Mouse (Mus musculus) regulatory T cell (primary cell): ENCODE data around the gene Abcb5.

Experiments used
- in situ Hi-C: fragments of 300-600 bp; cut with MboI, MseI; formaldehyde crosslinking; loops from one replicate; pipeline ENCODE4 v1.15.1; 2025; ENCODE audit warnings: high pct_unique_total_duplicates

Gene Abcb5

DNA sequence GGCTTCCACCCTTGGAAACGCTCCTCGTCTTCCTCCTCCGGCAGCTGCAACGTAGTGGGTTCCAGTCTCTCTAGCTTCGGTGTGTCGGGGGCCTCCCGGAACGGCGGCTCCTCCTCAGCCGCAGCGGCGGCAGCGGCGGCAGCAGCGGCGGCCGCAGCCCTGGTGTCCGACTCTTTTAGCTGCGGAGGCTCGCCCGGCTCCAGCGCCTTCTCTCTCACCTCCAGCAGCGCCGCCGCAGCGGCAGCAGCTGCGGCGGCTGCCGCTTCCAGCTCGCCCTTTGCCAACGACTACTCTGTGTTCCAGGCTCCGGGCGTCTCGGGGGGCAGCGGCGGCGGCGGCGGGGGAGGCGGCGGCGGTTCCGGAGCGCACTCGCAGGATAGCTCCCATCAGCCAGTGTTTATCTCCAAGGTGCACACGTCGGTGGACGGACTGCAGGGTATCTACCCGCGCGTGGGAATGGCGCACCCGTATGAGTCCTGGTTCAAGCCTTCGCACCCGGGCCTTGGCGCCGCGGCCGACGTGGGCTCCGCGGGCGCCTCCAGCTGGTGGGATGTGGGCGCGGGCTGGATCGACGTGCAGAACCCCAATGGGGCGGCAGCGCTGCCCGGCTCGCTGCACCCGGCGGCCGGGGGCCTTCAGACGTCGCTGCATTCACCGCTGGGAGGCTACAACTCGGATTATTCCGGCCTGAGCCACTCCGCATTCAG, 117.6 kb downstream of the Abcb5 start:
- in situ Hi-C loops: no loop called here

DNA sequence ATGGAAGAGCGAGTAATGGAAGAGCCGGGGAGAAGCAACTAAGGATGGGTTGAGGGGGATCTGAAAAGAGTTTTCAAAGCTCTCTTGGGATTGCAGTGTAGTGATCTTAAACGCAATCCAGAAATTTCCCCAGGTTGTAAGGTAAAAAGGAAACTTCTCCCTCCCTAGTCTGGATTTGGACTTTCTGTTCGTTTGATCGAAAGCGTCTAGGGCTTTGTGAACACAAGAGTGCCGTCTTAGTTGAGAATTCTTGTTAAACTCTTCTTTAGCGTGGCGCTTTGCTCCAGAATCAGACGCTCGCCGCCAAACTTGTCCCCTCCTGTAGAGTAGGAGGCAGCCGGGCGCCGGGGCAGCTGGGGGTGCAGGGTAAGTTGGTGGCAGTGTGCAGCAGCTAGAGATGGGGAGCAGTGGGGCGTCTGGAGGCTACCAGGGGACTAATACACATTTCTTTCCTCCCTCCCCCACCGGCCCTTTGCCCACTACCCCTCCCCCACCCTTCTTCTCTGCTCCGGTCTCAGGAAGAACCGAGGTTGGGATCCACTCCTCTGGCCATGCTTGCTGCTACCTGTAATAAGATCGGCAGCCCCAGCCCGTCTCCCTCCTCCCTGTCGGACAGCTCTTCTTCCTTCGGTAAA, 118.2 kb downstream of the Abcb5 start:
- in situ Hi-C loops: no loop called here

DNA sequence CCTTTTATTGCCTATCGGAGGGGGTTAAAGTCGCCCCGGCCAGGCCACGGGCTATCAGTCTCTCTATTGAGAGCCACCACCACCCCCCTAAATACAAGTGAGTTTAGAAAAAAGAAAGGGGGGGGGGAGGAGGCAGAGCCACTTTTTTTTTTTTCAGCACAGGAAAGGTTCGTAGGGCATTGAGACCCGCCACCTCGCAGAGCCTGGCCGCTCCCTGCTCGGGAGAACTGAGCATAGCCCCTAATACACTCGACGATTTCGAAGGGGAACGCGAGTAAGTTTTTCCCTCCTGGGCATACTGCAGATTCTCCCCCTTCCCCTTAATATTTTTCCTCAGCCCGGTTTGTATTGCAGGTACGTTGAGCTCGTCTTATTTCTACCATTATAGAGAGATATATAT, 118.8 kb downstream of the Abcb5 start:
- in situ Hi-C loops: no loop called here

DNA sequence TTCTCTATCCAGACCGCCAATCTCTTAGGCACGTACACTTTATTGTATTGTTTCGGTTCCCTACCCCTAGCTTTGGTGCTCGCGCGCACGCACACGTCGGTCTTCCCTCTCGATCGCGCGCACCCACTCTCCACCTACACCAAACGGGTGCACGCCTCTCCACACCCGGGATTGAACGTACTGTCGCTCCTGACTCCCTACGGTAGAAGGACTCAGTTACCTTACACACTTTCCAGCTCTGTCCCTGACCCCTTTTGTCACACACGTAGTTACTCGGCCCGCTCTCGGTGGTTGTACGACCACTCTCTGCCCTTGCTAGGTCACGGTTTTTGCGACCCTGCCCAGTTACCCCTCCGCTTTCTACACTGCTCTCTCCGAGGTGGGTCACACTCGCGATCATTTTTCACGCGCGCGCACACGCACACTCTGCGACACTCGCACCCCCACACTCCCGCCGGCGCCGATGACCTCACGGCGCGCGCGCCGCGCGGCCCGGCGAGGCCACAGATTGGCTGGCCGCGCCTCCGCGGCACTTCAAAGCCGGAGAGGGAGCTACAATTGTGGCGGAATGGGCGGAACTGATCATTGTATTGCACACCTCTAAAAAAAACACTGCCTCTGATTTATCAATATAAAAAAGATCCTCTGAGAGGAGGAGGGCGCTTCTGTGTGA, 119.4 kb downstream of the Abcb5 start:
- in situ Hi-C loops: no loop called here

DNA sequence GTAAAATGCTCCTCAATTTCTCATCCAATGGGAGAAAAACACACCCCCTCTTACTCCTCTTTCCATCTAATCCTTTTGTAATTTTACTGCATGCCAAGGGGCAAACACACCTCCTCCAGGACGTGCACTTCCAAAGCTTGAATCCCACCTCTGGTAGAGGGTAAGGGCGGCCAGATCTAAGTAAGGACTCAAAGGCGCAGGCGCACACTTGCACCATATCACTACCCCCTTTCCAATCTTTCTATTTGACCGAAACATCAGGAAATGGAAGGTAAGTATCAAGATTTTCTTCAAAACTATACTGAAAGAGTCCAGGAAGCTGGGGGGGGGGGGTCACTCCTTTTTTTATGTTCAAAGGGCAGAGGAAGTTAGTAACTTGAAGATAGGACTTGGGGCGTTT, 120.0 kb downstream of the Abcb5 start, which contains the start of gene Sp8:
TSS of gene Sp8 (plus strand) at position 109 of the 400 bp plus-strand sequence.
- in situ Hi-C loops: no loop called here

DNA sequence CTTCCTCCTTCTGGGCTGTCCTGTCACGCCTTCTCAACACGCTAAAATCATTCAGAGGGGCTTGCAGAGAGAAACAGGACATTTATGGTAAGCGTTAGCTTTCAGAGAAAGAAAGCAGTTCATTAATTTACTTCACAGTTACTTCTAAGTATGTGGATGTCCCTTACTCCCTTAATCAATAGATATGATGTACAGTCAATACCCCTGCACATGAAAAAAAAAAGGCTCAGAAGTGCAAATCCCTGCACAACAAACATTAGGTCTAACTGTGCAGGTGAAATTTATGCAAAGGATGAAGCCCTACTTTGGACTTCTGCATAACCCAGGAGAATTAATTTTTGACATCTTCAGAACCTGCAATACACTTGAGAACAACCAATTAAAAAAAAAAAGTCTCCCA, 120.9 kb downstream of the Abcb5 start:
- in situ Hi-C loops: no loop called here

DNA sequence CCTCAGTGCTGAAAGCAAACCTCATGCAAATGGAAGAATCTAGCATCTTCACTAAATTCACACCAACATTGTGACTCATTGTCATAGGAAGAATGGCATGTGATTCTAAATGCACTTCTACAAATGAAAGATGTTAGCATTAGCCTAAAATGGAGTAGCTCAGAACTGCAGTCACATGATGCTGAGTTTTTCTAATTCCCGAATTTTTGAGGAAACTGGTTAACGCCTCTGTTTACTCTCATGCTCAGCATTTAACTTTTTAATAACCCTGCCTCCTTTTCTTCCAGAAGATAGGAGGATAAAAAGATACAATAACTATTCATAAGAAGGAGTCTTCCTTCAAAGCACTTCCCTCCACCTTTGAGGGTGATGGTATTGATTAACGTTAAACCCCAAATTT, 121.4 kb downstream of the Abcb5 start:
- in situ Hi-C loops: no loop called here

DNA sequence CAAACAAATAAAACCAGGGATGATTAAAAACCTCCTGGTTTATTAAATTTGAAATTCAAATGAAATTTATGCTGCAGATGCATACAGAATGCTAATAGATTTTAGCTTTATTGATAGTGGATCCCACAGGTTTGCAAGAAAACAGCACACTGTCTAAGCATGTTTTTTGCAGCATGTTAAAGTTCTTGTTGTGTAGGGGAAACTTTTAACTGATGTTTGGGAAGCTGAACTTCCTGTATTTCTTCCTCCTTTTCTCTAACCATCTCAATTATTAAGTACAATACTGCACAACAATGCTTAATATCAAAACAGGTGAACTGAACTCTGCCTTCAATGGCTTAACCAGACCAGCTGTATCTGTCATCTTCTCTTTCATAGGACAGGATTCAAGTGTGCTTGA, 122.1 kb downstream of the Abcb5 start:
- in situ Hi-C loops: no loop called here

DNA sequence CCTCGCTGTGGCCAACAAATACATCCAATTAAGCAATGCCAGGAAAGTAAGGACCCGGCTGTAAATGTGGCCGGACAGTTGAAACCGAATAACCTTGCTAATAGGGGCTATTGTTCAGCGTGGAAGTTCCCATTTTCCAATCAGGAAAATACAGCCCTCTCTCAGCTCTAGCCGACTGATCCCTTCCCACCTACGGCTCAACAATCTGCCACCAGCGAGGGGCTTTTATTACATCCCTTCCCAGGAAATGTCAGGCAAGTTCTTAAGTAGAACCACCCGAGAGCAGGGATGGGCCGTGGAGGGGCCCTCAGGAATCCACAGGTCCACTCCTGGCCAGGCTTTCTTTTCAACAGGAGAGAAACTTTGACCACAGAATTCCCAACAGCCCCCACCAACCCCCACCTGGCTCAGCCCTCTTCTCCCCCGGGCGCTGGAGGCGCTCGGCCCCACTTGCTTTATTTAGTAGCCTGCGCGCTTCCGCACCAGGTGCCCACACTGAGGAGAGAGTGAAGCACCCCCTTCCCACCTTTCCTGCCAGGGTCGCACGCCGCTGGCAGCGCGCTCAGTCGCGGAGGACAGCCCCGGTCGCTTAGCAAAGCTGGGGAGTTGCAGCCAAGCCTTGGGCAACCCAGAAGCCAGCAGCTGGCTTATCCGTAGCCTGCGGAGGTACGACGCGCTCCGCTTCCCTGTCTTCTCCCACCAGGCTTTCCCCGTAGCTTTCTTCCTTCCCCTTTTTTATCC, 123.4 kb downstream of the Abcb5 start:
- in situ Hi-C loops: no loop called here

DNA sequence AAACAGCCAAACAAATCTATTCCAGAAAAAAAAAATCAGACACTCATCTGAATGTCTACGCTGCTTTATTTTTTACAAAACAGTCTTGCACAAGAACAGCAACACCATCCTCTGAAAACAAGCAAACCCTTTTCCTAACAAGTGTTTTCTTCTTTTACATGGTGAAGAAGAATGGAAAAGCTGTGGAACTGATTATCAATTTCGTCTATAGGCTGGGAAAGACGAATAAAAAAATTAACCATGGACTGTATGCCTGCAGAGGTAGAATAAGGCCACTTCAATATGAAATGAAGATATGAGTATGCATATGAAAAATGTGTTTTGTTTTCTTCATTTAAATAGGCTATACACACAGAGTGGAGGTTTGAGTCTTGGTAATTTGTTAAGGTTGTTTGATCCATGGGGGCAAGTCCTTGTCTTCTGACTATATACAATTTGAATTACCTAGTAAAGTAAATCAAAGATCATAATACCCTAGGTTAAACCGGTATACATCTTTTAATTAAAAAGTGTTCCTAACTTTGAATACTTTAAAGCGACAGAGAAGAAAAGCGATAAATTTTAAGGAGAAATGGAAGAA, 124.2 kb downstream of the Abcb5 start:
- in situ Hi-C loops: no loop called here

DNA sequence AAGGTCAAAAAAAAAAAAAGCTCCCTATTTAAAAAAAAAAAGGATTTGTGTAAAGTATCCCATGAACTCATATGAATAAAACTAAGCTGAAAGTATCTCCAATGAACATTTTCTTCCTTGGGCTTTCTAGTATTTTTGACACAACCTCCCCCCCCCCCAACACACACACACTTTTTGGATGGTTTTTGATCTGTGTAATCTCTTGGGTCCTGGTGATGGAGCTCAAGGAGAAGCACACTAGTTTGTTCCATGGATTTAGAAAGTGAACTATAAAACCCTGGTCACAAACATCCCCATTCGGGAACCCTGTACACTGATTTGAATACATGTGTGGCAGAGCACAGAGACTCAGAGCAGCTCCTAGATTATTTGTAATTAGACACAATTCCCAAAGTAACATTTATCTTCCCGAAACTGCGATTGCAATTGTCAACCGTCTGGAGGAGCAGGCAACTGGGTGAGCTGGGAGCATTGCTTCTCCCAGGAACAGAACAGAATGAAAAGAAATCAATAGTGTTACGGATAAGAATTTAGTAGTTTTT, 124.8 kb downstream of the Abcb5 start:
- in situ Hi-C loops: no loop called here

DNA sequence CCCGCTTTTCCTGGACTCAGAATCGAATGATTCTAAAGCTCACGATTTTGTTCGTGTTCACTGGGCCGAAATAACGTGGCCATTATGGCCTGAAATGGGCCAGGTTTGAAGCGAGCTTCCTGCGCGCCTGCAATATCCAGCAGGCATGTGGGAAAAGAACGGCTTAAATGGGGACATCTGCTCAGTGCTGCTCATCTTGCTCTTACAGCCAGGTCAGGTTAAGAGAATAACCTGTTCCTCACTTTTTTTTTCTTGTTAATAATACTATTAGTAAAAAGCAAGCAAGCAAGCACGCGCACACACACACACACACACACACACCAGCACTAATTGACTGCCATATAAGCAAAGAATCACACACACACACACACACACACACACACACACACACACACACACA, 125.4 kb downstream of the Abcb5 start:
- in situ Hi-C loops: no loop called here

DNA sequence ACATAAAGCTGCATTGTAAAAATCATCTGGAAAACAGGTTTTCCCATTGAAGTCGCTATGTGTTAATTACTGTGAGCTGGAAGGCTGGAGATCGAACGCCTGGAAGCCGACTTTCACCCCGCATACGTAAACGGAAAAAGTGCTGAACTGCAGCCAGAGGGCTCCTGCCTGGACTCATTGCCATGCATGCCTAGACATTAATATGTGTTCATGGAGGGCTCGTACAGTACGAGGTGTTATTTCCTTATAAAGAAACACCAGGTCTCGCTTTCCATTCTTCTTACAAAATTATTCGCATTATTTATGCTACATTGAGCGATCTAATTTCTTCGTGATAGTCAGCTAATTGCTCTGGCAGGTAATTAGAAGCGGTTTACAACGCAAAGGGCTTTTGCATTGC, 125.9 kb downstream of the Abcb5 start:
- in situ Hi-C loops: no loop called here

DNA sequence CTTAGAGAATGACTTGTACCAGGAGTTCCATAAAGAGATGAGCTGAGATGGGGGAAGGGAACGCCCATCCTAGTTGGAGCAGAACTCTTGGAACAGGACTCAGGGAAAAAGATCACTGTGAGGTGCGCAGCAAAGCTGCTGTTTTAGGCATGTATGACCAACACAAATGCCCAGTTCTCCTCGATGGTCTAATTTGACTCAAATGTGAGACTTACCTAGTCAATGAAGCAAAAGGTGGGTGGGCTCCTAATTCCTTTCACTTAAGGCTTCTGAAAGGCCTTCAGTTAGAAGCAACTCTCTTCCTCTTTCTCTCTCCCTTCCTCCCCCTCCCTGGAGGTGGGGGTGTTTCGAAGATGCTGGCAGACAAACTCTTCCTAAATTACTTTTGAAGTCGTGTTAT, 126.8 kb downstream of the Abcb5 start:
- in situ Hi-C loops: no loop called here

DNA sequence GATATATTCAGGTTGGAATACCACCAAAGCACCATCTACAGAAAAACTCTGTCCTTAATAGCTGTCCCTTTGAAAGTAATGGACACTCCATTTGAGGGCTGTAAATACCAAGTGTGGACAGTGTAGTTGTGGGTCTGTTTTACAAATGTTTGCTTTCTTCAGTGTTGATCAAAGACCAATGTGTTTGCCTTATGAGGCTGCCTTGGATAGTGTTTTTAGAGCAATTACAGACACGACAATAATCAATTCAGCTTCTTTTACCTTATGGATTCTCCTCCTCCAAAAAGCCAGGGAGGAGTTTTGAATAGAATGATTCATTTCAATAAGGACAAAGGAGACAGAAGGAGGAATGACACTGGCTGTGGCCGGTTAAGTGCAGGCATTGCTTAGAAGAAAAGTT, 128.0 kb downstream of the Abcb5 start:
- in situ Hi-C loops: no loop called here

DNA sequence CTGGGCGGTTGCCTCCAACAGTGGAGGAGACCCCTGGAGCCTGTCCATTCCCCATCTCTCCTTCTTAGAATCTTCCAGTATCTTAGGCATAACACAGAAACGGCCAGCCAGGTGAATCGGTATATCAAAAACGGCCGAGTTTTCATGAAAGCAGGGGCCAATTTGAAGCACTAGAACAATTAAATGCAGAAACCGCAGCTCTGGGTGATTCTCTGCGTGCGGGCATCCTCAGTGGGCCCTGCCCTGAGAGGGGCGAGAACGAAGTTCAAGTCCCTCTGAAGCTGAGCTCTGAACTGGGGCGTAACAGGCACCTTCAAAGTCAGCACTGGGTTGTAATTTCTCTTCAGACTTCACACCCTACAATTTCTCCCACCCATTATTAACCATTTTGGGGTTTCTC, 128.9 kb downstream of the Abcb5 start:
- in situ Hi-C loops: no loop called here

DNA sequence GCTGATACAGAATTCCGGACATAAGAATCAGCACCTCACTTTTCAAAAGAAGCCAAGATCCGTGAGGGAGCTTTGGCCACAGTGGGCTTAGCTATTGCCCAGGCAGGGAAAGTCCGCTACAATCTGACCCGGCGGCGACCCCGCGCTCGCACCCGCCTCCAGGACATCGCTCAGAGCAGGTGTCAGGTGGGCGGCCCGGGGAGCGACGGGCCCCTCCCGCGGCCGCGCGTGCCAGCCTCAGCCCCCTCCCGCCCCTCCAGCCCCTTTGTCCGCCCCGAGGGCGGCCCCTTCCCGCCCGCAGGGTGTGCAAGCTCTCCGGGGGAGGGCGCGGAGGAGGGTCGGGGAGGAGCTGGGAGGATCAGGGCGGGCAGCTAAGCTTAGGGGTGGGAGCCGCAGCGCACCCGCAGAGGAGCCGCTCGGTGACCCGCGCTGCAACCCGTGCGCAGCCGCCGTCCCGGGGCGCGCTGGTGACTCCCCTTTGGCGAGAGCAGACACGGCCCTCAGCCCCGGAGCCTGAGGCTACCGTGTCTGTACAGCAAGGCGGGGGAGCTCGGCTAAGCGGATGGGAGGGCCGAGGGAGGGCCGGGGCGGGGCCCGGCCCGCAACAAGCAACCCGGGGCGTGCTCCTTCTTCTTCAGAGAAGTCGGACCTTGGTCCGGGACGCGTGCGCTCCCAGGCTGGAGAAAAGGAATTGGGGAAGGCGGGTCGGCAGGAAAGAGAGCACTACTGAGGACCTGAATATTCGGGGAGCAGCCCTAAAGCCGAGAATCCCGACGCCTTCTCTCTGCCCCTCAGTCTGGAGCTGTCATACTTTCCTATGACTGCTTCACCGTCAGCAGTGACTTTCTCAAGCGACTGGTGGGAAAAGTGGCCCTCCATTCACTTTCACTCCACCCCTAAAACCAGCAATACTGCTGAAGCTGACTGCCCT, 129.5 kb downstream of the Abcb5 start:
- in situ Hi-C loops: no loop called here

DNA sequence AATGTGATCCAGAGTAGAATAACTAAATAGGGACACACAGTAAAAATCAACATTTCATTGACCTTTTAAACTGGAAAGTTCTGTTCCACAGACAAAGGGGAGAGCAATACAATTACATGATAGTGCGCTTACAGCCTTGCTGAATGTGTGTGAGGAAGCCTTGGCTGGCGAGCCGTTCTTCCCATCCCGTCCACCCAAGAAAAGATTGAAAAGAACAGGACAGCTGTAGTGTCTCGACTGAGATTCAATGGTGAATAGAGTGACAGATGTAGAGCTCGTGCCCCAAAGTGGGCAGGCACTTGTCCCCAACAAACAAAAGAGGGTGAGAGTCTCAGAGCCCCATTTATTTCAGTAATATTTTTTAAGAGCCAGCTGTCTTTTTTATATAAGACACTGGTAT, 136.3 kb downstream of the Abcb5 start:
- in situ Hi-C loops: no loop called here
